In the genomic region with DNA sequence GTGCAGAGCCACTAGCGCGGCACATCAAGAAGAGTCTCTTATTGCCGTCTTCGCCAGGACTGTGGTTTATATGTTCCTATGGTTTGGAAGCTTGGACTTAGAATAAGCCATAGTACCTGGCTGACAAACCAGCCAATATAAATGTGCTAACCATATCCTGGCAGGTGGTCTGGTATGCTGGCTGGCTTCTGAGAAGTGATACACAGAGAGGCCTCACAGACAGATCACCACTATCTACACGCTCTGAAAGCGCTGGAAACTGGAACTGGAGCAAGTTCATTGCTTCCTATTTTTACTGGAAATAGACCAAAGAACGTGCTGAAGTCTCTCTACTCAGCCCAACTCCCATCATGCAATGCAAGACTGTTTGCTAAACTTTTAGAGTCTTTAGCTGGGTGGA, we compare ENCODE assay signal across 29 mouse cellular contexts.
DNase-seq lines count a peak whose midpoint lies in the region; ATAC-seq and TF ChIP-seq lines count a peak whose summit lies in the region.
"Had no signal": no experiment of that assay in that cellular context is flagged by ENCODE, and none has a peak within 500 bp of the region (broad histone marks: within the 10 kb centered on the region; RNA-seq: fewer than 3 reads in every experiment).

No protein-coding gene starts in this region.

- no peak for ATAC-seq in heart, postnatal 0 days (ENCODE audit: insufficient read depth, low read depth)
- no peak for ATAC-seq in heart, embryonic 11.5 days (replicated peaks; ENCODE audit: insufficient number of reproducible peaks, low FRiP score, low TSS enrichment)
- ATAC-seq in kidney, postnatal 0 days (replicated peaks; ENCODE audit: low FRiP score, low read depth), result no peak
- 0 out of 2 replicates have a peak, but pooled peaks have one; percentile 49 for ATAC-seq in limb, embryonic 15.5 days (ENCODE audit: insufficient number of reproducible peaks, low FRiP score, low TSS enrichment, low read depth)
- ATAC-seq: activated CD4-positive, CD25-positive, alpha-beta regulatory T cell, adult 4 months; forebrain, embryonic 16.5 days; hindbrain, postnatal 0 days; lung, postnatal 0 days had no signal

- H3K27me3 ChIP-seq in heart, postnatal 0 days (ENCODE audit: control insufficient read depth, insufficient read depth, low read length), result no peaks in the 10 kb centered on the region
- H3K27me3 ChIP-seq in heart, embryonic 11.5 days (ENCODE audit: control insufficient read depth, insufficient read depth, low read length), result no peaks in the 10 kb centered on the region
- no peaks in the 10 kb centered on the region for H3K27me3 ChIP-seq in kidney, postnatal 0 days (ENCODE audit: insufficient read depth, low read length)
- no peaks in the 10 kb centered on the region for H3K27me3 ChIP-seq in limb, embryonic 15.5 days
- H3K27me3 ChIP-seq: CH12.LX; embryonic facial prominence, embryonic 12.5 days; hindbrain, embryonic 12.5 days; intestine, embryonic 15.5 days; limb, embryonic 13.5 days; liver, embryonic 13.5 days had no signal

- TF ChIP-seq CTCF in heart, postnatal 0 days (IDR thresholded peaks at IDR 0.05; ENCODE audit: low read depth), result no peak
- no peak for TF ChIP-seq CTCF in kidney, postnatal 0 days (IDR thresholded peaks at IDR 0.05; ENCODE audit: low read depth)

- no peaks in the 10 kb centered on the region for H3K36me3 ChIP-seq in heart, postnatal 0 days (replicated peaks; ENCODE audit: control insufficient read depth, insufficient read depth, low read length)
- no peaks in the 10 kb centered on the region for H3K36me3 ChIP-seq in heart, embryonic 11.5 days (ENCODE audit: control insufficient read depth, insufficient read depth, low read length)
- no peaks in the 10 kb centered on the region for H3K36me3 ChIP-seq in kidney, postnatal 0 days (ENCODE audit: insufficient read depth, low read length)
- H3K36me3 ChIP-seq in limb, embryonic 15.5 days, result no peaks in the 10 kb centered on the region
- H3K36me3 ChIP-seq: embryonic facial prominence, embryonic 12.5 days; hindbrain, embryonic 12.5 days; intestine, embryonic 15.5 days; limb, embryonic 13.5 days; liver, embryonic 13.5 days had no signal

- H3K9me3 ChIP-seq in heart, postnatal 0 days (replicated peaks; ENCODE audit: control insufficient read depth, low read length), result no peaks in the 10 kb centered on the region
- no peaks in the 10 kb centered on the region for H3K9me3 ChIP-seq in heart, embryonic 11.5 days (replicated peaks; ENCODE audit: control insufficient read depth, low read length)
- no peaks in the 10 kb centered on the region for H3K9me3 ChIP-seq in kidney, postnatal 0 days (replicated peaks; ENCODE audit: low read length)
- no peaks in the 10 kb centered on the region for H3K9me3 ChIP-seq in limb, embryonic 15.5 days
- H3K9me3 ChIP-seq: embryonic facial prominence, embryonic 12.5 days; hindbrain, embryonic 12.5 days; intestine, embryonic 15.5 days; limb, embryonic 13.5 days; liver, embryonic 13.5 days had no signal

- DNase-seq in adrenal gland, adult 2 months, result peak; percentile 4
- no peak for DNase-seq in adrenal gland, postnatal 4 days (ENCODE audit: low spot score in 2 of 2)
- peak; percentile 24 for DNase-seq in heart, postnatal 0 days (ENCODE audit: low spot score)
- DNase-seq in kidney, postnatal 0 days (ENCODE audit: low spot score), result peak; percentile 22
- DNase-seq in kidney, adult 8-10 months, result no peak
- DNase-seq: adrenal gland, adult 8-10 months; cerebellum, adult 11 months; cerebellum, adult 9-10 months; cerebellum, postnatal 36 days; gastrocnemius, adult 2 months; gastrocnemius, postnatal 36 days; kidney, postnatal 25 days; liver, embryonic 13.5 days; lung, adult 18-20 months; midbrain, embryonic 14.5 days had no signal

- 74% methylated on average over 7 of the region's 7 CpGs for WGBS in heart, postnatal 0 days
- 77% methylated on average over 7 of the region's 7 CpGs for WGBS in heart, embryonic 11.5 days (ENCODE audit: insufficient replicate concordance)
- 86% methylated on average over 7 of the region's 7 CpGs for WGBS in kidney, postnatal 0 days
- 56% methylated on average over 7 of the region's 7 CpGs for WGBS in limb, embryonic 15.5 days

- H3K27ac ChIP-seq in heart, postnatal 0 days (ENCODE audit: low read depth), result no peak overlapping the region
- no peak overlapping the region for H3K27ac ChIP-seq in heart, embryonic 11.5 days (ENCODE audit: low read depth, low read length)
- no peak overlapping the region for H3K27ac ChIP-seq in kidney, postnatal 0 days
- no peak overlapping the region for H3K27ac ChIP-seq in limb, embryonic 15.5 days
- H3K27ac ChIP-seq: embryonic facial prominence, embryonic 12.5 days; gastrocnemius, adult 2 months; hindbrain, embryonic 12.5 days; hindbrain, postnatal 0 days; intestine, embryonic 15.5 days; layer of hippocampus, adult 2 months; left cerebral cortex, adult 2 months; liver, embryonic 13.5 days had no signal

- no peak overlapping the region for H3K4me2 ChIP-seq in heart, postnatal 0 days (ENCODE audit: low read depth, low read length)
- H3K4me2 ChIP-seq in heart, embryonic 11.5 days, result no peak overlapping the region
- H3K4me2 ChIP-seq in kidney, postnatal 0 days (ENCODE audit: low read length), result no peak overlapping the region
- H3K4me2 ChIP-seq in limb, embryonic 15.5 days, result no peak overlapping the region
- H3K4me2 ChIP-seq: embryonic facial prominence, embryonic 12.5 days; hindbrain, embryonic 12.5 days; intestine, embryonic 15.5 days; limb, embryonic 13.5 days; liver, embryonic 13.5 days had no signal

- no peak overlapping the region for H3K4me3 ChIP-seq in heart, postnatal 0 days (ENCODE audit: low read depth, low read length)
- no peak overlapping the region for H3K4me3 ChIP-seq in heart, embryonic 11.5 days (ENCODE audit: low read depth, low read length)
- no peak overlapping the region for H3K4me3 ChIP-seq in kidney, postnatal 0 days (replicated peaks; ENCODE audit: low read depth, low read length)
- H3K4me3 ChIP-seq in limb, embryonic 15.5 days, result no peak overlapping the region
- H3K4me3 ChIP-seq: embryonic facial prominence, embryonic 12.5 days; erythroblast, embryonic 14.5 days; gastrocnemius, adult 2 months; hindbrain, embryonic 12.5 days; intestine, embryonic 15.5 days; layer of hippocampus, adult 2 months; left cerebral cortex, adult 2 months; limb, embryonic 13.5 days; liver, embryonic 13.5 days had no signal

- TF ChIP-seq EP300 in heart, postnatal 0 days (IDR thresholded peaks at IDR 0.05; ENCODE audit: low read depth), result no peak

- no peaks in the 10 kb centered on the region for H3K4me1 ChIP-seq in heart, postnatal 0 days (ENCODE audit: control insufficient read depth, insufficient read depth)
- H3K4me1 ChIP-seq in heart, embryonic 11.5 days (ENCODE audit: control insufficient read depth, insufficient read depth, low read length), result no peaks in the 10 kb centered on the region
- H3K4me1 ChIP-seq in kidney, postnatal 0 days (replicated peaks; ENCODE audit: insufficient read depth, low read length), result peaks cover 3% of the 10 kb centered on the region; the same call in 1 of the 2 replicates
- peaks cover 13% of the 10 kb centered on the region; the same call in 1 of the 2 replicates for H3K4me1 ChIP-seq in limb, embryonic 15.5 days
- H3K4me1 ChIP-seq: hindbrain, embryonic 12.5 days; intestine, embryonic 15.5 days; liver, embryonic 13.5 days had no signal

- no peak overlapping the region for H3K9ac ChIP-seq in heart, postnatal 0 days (replicated peaks; ENCODE audit: low read depth, low read length)
- H3K9ac ChIP-seq in heart, embryonic 11.5 days (ENCODE audit: low read depth, low read length), result no peak overlapping the region
- H3K9ac ChIP-seq in kidney, postnatal 0 days (ENCODE audit: low read depth, low read length), result no peak overlapping the region
- no peak overlapping the region for H3K9ac ChIP-seq in limb, embryonic 15.5 days
- H3K9ac ChIP-seq: embryonic facial prominence, embryonic 12.5 days; hindbrain, embryonic 12.5 days; intestine, embryonic 15.5 days; limb, embryonic 13.5 days; liver, embryonic 13.5 days had no signal

Comparison
In these comparisons a context has a peak if more than half of its experiments do, and no peak if none do; other contexts are left out.
1. DNase-seq: peak in adrenal gland, adult 2 months (single experiment), heart, postnatal 0 days (single experiment) and kidney, postnatal 0 days (single experiment); none in adrenal gland, postnatal 4 days (0 of 2) and kidney, adult 8-10 months (0 of 2).